Mouse (Mus musculus) lung, postnatal 14 days (tissue): ENCODE data around the gene Pomgnt1.
A peak's percentile ranks its signal among the peaks of the same experiment; 100 is the strongest.

ENCODE experiments used
- DNase-seq: peaks from one replicate; pipeline ENCODE4 v3.0.0; 2021

Gene Pomgnt1

DNA sequence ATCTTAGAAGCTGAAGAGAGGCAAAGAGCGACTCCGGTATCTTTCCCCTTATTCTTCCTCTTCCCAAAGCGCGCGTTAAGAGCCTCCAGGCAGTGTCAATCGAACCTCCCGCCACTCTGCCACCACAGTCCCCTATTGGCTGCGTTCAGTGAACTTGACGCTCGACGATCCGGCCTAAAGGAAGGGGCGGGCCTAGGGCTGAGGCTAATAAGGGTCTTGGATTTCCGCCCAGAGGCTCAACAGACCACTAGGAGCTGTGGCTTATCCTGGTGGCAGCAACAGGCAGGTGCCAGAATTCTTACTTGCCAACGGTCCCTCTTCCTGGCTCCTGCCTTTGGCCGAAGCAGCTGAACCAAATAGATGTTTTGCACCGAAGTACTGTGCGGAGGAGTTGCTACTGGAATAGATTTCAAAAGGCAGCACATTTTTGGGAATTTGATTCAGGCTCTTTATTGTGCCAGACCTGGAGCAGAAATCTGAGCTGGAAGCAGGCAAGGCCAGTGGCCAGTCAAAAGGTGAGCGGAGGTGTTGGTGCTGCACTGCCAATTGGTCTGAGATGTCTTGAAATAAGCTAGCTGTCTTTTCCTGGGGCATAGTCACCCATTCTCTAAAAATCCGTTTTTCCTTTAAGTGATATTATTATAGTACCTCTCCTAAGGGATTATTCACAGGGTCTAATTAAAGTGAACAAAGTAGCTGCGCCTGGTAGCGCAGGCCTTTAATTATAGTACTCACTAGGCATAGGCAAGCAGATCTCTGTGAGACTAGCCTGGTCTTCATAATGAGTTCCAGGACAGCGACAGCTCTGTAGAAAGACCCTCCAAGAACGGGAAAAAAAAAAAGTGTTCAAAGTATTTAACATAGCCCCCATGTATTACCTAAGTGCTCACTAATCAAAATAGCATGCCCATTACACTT, at the start of gene Pomgnt1, which contains the start of gene Rad54l:
Gene Pomgnt1, plus strand, starts transcription at position 239 of the 918 bp plus-strand sequence.
Gene Rad54l, minus strand, starts transcription at position 89 of the 918 bp plus-strand sequence.
- peak; percentile 82 for DNase-seq

DNA sequence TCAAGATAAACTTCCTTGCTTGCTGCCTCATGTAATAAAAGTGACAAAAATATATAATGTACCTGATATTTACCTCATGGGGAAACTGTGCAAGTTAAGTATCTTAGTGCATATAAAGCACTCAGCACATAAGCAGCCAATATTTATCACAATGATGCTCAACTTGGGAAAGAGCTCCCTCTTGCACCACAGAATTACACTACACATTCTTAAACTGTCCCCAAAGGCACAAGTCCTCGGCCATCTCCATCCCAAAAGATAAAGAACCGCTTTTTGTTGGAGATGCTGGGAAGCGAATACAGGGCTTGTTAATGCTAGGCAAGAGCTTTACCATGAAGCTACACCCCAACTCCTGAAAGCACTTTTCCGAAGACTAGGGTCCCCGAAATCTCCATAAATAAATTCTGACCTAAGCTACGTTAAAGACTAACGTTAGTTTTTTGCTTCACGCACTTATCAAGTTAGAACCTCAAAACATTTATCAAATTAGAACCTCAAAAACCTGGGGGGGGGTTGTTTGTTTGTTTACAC, 49.4 kb upstream of the Pomgnt1 start:
- DNase-seq = no peak

DNA sequence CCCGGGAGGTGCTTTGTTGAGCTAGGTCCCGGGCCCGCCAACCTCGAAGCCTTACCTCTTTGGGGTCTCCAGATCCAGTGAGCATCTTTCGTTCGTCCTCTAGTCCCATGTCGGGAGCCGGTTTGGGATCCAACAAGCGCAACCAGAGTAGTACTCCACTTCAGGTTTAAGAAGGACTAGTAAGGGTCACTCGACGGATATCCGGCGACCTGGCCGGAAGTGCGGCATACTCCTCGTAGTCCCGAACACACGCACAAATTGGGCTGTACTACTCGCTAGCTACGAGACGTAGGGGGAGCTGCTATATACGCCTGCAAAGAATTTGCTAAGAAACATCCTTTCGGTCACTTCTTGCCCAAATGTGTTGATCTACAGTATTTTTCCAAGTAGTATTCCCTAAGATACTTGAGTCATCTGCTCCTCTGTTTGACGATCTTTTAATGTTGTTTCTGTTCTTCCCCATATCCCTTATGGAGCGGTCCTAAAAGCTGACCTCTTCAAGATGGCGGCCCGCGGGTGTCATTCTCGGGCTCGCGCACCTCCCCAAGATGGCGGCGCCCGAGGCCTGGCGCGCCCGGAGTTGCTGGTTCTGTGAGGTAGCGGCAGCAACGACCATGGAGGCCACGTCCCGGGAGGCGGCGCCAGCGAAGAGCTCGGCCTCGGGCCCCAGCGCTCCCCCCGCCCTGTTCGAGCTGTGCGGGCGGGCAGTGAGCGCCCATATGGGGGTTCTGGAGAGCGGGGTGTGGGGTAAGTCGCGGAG, 48.6 kb upstream of the Pomgnt1 start, which contains the start of the genes Uqcrh and Lrrc41:
Gene Uqcrh, minus strand, starts transcription at position 211 of the 760 bp plus-strand sequence.
Gene Lrrc41, plus strand, starts transcription at position 409 of the 760 bp plus-strand sequence.
- DNase-seq = peak; percentile 97

DNA sequence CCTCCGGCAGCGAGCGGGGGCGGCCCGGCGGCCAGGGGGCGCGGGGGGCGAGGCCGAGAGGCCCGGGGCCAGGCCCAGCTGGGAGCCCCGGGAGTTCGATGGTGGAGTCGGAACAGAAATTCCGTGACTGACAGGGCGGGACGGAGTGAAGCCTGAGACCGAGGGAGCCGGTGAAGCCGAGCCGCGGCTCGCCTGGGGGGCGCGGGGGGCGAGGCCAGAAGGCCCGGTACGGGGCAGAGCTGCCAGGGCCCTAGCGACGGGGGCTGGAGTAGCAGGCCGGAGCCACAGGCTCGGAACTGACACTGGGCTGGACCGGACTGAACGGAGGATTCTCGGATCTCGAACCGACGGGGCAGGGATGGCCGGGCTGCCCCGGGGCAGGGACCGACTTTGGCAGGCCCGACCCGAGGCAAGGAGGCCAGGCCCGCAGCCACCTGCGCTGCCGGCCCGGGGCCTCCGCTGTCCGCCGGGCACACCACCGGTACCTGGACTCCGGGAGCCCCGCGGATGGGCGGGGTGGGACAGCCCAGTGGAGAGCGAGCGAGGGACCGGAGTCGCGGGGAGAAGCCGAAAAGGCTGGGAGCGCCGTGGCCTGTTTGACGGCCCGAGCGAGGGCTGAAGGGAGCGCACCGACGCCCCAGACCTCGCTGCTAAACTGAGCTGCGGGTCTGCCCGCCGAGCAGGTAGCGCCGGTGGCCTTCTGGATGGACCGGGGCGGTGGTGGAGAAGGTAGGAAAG, 47.8 kb upstream of the Pomgnt1 start:
- peak; percentile 75 for DNase-seq

DNA sequence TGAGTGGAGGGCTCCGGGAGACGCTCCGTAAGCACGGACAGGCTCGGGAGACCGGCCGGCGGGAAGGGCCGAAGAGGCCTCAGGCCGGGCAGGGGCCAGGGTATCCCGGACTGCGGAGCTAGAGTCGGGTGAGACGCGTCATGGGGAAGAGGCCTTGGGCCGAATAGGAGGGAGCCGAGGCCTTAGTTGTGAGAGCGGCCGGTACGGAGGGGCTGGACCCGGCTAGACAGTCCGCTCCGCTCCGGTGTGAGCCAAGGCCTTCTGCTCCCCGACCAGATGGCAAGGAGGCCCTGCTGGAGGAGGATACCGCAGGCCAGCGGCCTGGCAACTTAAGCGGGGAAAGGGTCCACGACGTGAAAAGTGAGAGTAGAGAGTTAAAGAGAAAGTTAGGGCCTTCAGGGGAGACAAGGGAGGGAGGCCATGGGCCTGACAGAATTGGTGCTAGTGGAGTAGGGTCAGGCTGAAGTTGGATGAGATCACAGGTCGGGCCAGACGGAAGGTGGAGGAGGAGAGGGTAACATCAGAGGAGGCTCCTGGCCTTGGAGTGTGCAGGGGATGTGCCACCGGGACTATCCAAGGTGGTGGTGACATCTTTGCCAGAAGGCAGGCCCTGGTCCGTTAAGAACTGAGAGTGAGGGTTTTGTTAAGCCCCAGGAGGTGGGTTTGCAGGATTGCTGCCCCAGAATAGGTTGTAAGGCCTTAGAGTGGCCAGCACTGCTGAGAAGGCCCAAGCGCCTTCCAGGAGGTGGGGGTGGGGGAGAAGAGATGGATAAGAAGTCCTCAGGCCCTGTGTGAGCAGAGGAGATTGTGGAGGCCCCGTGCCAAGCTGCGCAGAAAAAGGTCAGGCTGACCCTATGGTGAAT, 47.0 kb upstream of the Pomgnt1 start:
- peak; percentile 35 for DNase-seq

DNA sequence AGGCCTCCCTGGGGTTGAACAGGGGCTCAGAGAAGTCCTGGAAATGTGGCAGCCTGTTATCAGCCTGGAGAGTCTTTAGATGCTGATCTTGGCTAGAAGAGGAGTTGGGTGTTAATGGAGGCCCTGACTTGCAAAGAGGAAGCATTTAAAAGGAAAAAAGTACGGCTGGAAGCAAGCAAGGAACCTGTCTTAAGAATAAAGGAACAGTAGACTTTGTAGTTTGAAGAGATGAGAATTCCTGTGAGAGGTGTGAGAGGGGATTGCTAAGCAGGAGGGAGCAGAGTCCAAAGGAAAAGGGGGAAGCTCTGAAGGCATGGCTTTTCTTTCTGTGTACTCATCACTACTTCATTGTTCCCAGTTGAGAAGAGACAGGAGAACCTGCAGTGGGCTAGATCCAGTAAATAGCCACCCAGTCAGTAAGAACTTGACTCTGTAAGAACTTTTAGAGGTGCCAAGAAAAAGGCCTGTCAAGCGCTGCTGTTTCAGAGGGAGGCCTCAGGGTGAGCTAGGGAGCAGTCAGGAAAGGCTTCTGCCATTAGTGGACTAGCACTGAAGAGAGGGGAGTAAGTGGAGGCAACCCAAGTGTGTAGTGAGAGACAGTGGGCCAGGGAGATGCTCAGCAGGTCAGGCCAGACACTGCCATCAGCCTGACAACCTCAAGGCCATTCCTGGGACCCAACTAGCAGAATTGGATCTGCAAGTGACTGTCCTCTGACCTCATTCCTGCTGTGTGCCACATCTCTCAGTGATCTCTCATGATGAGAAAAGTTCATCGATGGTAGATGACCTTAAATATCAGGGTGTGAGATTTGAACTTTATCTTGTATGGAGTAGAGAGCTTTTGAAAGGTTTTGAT, 46.2 kb upstream of the Pomgnt1 start:
- DNase-seq = no peak

DNA sequence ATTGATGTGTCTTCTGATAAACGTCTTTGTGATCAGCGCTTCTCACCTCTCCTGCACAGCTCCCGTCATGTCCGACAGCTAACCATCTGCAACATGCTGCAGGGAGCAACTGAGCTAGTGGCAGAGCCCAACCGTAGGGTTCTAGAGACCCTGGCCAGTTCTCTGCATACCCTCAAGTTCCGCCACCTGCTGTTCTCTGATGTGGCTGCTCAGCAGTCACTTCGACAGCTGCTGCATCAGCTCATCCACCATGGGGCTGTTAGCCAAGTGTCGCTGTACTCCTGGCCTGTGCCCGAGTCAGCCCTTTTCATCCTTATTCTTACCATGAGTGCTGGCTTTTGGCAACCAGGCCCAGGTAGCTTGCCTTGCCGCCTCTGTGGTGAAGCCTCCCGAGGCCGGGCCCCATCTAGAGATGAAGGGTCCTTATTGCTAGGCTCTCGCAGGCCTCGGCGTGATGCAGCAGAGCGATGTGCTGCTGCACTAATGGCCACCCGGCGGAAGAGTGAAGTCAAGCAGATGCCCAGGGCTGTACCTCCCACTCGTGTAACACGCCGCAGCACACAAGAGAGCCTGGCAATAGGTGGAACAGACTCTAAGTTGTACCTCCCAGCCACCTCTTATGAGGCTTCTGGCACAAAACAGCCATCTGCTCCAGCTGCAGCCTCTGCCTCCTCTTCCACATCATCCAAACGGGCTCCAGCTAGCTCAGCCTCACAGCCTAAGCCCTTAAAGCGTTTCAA, 35.0 kb upstream of the Pomgnt1 start:
- DNase-seq = no peak

DNA sequence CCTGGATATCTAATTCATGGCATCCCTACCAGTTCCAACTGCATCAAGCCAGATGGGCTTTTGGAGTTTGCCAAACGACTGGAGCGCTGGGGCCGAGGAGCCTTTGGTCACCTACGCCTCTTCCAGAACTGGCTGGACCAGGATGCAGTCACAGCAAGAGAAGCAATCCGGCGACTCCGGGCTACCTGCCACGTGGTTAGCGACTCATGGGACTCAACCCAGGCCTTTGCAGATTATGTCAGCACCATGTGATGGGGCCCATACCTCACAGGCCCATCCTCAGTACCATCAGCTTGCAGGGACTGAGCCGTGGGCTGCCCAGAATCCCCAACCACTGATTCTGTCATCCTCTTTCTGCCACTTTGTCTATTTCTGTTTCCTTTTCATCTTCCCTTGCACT, 27.3 kb upstream of the Pomgnt1 start:
- no peak for DNase-seq

DNA sequence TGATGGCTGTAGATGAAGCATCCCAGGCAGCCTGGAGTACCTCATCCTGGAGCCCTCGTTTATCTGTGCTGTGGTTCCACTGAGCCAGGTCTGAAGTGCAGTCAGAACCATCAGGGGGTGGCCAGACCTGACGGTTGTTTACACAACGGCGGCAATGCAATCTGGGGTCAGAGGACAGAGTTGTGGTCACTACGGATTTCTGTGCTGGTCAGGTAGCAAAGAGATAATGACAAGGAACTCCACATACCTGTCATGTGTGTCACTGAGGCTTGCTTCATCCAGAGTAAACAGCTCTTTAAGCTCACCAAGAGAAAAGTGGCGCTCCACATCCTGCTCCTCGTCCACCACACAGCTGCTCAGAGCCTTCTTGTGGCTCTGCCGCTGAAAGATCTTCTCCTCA, 26.4 kb upstream of the Pomgnt1 start:
- DNase-seq = no peak

DNA sequence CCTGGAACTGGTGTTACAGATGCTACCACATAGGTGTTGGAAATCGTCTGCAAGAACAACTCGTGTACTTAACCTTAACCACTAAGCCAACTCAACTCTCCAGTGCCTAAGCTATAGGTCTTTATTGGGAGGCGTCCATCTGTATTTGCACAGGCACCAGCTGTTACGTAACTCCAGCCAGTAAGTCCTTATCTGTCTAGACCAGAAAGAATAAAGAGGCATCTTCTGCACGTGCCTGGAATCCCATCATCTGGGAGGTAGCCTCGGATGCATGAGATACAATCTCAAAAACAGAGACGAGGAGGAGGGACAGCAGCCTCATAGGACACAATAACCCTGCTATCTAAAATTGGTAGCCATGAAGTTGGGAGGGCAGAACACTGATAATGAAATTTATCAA, 22.7 kb upstream of the Pomgnt1 start:
- DNase-seq = no peak

DNA sequence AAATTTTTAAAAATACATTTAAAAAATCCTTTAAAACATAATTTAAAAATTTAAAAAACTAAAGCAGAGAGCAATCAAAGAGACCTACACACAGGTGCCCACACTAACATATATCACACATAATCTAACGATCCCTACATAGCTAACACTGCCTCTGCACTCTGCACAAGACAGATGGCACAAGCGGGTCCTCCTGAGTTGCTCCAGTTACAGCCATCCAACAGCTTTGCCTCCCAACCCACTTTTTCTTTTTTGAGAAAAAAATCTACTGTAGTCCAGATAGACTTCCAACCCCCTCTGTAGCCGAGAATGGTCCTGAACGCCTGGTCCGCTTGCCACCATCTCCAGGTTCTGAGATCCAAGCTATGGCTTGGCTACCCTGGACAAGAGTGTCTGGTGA, 18.4 kb upstream of the Pomgnt1 start:
- DNase-seq = no peak

DNA sequence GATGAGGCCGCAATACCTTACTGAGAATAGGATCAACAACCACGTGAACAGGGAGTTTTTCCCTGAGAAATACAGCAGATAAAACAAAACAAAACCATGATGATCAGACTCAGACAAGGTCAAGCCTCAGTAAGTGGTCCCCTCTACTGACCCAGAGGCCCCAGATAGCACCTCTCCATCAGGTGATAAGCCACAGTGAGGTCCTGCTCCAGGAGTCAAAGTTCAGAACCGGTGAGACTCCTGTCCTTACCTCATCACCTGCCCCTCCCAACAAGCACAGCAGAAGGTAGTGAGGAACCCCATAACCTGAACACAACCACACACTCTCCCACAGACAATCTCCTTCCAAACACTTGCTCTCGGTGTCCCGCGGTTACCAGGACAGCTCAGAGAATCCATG, 12.9 kb upstream of the Pomgnt1 start:
- no peak for DNase-seq

DNA sequence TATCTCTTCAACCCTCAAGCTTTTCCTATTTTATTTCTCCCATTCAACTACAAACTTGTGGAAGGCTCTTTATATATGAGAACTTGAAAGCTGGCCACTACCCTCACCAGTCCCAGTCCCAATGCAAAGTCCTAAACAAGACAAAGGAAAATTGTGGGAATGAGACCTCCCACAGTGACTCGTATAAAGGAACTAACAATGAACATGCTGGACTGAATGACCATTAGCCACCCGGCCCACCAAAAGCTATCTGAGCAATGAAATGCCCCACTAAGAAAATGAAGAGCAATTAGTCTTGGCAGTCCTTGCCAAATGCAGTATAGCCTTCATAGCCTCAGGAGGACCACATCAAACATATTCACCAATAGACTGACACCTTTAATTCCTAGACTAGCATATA, 12.2 kb upstream of the Pomgnt1 start:
- no peak for DNase-seq

DNA sequence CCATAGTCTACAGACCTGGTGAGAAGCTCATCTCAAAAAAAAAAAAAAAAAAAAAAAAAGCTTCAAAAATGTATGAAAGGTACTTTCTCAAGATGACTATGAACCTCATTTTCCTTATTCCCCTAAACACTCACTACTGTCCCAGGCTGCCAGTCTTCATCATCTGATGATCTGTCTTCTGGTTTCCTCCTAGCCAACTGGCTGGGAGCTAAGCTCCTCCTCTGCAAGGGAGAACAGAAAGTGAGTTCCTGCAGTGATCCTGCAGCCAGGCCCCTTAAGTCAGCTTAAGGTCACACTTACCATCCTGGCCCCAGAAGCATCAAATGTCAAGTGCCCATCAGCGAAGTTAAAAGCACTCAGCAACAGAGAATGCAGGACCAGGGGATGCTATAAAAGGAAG, 878 bp upstream of the Pomgnt1 start:
- no peak for DNase-seq

DNA sequence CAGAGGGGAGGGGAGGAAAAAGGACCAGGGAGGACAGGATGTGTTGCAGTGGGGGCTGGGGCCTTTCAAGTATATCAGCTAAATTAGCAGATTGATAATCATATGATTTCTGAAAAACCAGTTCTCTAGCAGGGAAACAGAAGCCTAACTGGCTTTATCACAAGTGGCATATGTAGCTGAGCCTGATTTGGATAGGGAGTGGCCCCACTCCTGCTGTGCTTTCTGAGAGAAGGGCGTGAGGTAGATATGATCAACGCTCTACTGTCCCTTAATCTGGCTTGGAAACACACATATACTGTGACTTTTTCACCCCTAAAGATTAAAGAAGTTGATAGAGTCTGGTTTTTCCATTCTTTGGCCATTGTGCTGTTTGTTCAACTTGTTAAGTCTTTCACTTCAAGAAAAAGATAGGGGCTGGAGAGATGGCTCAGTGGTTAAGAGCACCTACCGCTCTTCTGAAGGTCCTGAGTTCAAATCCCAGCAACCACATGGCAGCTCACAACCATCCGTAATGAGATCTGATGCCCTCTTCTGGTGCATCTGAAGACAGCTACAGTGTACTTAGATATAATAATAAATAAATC, 2.3 kb downstream of the Pomgnt1 start:
- no peak for DNase-seq

DNA sequence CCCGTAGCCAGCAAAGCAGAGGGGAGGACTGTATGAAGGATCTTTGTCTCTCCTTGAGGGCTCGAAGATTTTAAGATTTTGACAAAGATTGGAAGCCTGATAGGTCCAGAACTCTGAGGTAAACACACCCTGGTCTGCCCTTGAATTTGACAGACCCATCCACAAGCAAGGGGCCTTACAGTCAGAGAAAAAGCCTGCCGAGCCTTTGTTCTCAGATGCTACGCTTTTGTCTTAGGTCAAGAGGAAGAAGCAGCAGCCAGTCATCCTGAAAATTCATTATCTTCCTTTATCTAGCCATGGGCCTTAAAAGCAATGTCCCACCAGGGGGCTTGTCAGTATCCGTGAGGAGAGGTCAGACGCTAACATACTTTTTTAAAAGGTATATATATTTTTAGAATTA, 4.3 kb downstream of the Pomgnt1 start:
- DNase-seq = no peak

DNA sequence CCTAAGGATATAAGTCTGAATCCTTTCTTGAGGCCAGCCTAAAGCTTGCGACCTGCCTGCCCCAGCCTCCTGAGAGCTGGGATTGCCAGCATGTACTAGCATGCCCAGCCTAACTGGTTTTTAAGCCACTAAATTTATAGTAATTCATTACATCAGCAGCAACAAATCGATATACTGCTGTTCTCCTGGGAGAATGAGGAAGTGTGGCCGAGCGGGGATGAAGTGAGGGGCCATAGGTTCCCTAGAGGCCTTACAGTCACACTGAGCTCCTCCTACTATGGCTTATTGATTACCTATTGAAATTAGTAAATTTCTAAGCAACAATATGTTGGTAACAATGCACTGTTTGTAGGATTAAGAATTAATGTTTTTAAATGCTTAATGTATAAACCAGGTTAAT, 9.5 kb downstream of the Pomgnt1 start:
- no peak for DNase-seq

DNA sequence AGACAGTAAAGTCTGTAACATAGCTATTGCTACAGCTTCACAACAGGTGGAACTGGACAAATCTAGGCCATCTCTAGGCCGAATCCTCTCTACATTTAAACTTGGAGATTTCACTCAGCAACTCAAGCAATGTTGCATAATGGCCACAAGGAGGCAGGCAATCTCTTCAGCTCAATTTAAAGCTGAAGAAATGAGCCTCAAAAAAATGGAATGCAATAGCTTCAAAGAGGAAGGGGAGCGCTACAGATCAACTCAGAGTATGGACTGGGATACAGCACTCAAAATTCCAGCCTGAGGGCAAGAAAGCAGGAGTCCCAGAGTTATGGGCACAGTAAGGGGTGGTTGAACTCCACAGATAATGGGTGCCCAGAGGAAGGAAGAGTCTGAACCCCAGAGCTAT, 11.3 kb downstream of the Pomgnt1 start:
- DNase-seq = no peak

DNA sequence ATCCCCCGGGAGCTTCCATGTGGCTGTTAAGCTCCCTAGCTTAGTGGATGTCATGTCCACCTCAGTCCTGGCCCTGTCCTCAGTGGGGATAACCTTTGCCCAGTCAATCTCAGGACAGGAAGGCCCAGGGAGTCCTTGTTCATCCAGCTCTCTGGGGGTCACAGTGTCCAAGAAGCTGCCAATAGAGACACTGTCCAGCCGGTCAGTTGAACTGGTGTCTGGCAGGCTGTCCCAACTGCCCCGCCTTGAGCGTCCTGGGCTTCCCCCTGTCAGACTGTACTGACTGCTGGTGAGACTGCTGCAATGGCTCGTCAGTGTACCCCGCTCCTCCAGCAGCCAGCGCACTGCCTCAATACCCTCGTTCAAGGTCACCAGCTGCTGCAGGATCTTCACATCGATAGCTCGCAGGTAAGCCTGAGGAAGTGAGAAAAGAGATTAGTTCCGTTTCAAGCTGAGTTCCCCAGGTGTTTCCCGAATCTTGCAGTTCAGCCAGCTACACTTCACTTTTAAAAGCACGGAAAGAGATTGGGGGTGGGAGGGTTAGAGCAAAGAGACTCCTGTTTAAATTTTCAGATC, 13.9 kb downstream of the Pomgnt1 start:
- DNase-seq = no peak
